Mouse (Mus musculus) midbrain, embryonic 16.5 days (tissue): ENCODE measurements around the gene Olfr104-ps. TPM values are rescaled to one million over a fixed set of nuclear protein-coding genes. Genes with fewer than 3 reads are reported as not detected.

ENCODE experiments used
- ATAC-seq: fragments of 200-750 bp; cut with Nextera tagmentation; 2 replicates; pipeline ENCODE4 v1.8.0; 2017; ENCODE audit warnings: moderate TSS enrichment
- H3K27ac ChIP-seq: fragments of 300-500 bp; sonication (generic); 2 replicates; pipeline ENCODE4 v1.5.1; 2014; ENCODE audit warnings: mild to moderate bottlenecking, low read length, mixed read lengths
- H3K27me3 ChIP-seq: fragments of 300-500 bp; sonication (generic); 2 replicates; pipeline ENCODE4 v1.6.1; 2014; ENCODE audit warnings: low read depth, low read length, mixed read lengths; ENCODE audit not compliant: control insufficient read depth, insufficient read depth
- H3K36me3 ChIP-seq: fragments of 300-500 bp; sonication (generic); 2 replicates; pipeline ENCODE4 v1.6.1; 2014; ENCODE audit warnings: mild to moderate bottlenecking, low read length, moderate library complexity, mixed read lengths; ENCODE audit not compliant: control insufficient read depth, insufficient read depth
- H3K4me1 ChIP-seq: fragments of 300-500 bp; sonication (generic); 2 replicates; pipeline ENCODE4 v1.6.1; 2014; ENCODE audit warnings: mild to moderate bottlenecking, low read length, mixed read lengths; ENCODE audit not compliant: control insufficient read depth, insufficient read depth
- H3K4me2 ChIP-seq: fragments of 300-500 bp; sonication (generic); 2 replicates; pipeline ENCODE4 v1.6.1; 2014; ENCODE audit warnings: mild to moderate bottlenecking, low read length, mixed read lengths
- H3K4me3 ChIP-seq: fragments of 300-500 bp; sonication (generic); 2 replicates; pipeline ENCODE4 v1.5.1; 2014; ENCODE audit warnings: low read depth, mild to moderate bottlenecking, low read length, moderate library complexity, mixed read lengths
- H3K9ac ChIP-seq: fragments of 300-500 bp; sonication (generic); 2 replicates; pipeline ENCODE4 v1.6.1; 2014; ENCODE audit warnings: low read depth, low read length, mixed read lengths
- H3K9me3 ChIP-seq: fragments of 300-500 bp; sonication (generic); replicated peaks from 2 replicates; pipeline ENCODE4 v1.6.1; 2014; ENCODE audit warnings: mild to moderate bottlenecking, low read length, mixed read lengths; ENCODE audit not compliant: control insufficient read depth, poor library complexity, severe bottlenecking
- WGBS: fragments of 180-500 bp; shearing (Covaris S2); extraction: QIAGEN DNeasy Blood & Tissue Kit; methylation state at CpG from one replicate; pipeline ENCODE4 v1.1.7; 2014; 5-methylcytosine and 5-hydroxymethylcytosine counted together
- polyA plus RNA-seq: library from polyadenylated mRNA; unstranded; fragments of >200 nt; fragmentation: Nextera tagmentation; extraction: Ambion mirVana; gene quantifications from 2 replicates; pipeline ENCODE4 v1.2.1, GENCODE M21; 2015

Olfr104-ps gene
- polyA plus RNA-seq = not detected in 2 replicates

GRCm38 (mm10) chr17:37359282-37359681, at the start of gene Olfr104-ps:
Gene Olfr104-ps (plus strand): TSS chr17:37359582.
- no peak within 1 kb of the TSS for H3K27ac ChIP-seq
- H3K36me3 ChIP-seq = no peaks in the 10 kb centered on the region
- H3K4me1 ChIP-seq = no peaks in the 10 kb centered on the region
- no peak for ATAC-seq
- H3K4me2 ChIP-seq = no peak within 1 kb of the TSS
- no peak within 1 kb of the TSS for H3K4me3 ChIP-seq
- no peak within 1 kb of the TSS for H3K9ac ChIP-seq
- H3K27me3 ChIP-seq = no peaks in the 10 kb centered on the region
- H3K9me3 ChIP-seq = no peaks in the 10 kb centered on the region

GRCm38 (mm10) chr17:37310146-37310699, 49.2 kb upstream of the Olfr104-ps start:
- Histone ChIP-seq H3K36me3 (no peaks in the 10 kb centered on the region), H3K4me1 (no peaks in the 10 kb centered on the region), H3K27me3 (no peaks in the 10 kb centered on the region), H3K9me3 (no peaks in the 10 kb centered on the region), H3K4me3 (no peak overlapping the region), H3K9ac (no peak overlapping the region), H3K4me2 (no peak overlapping the region), H3K27ac (no peak overlapping the region)
- 68% methylated on average over 2 of the region's 2 CpGs for WGBS
- no peak for ATAC-seq

GRCm38 (mm10) chr17:37316954-37317353, 42.4 kb upstream of the Olfr104-ps start, which contains the start of gene Olfr102:
Gene Olfr102 (minus strand): TSS chr17:37317054.
- H3K36me3 ChIP-seq = no peaks in the 10 kb centered on the region
- no peaks in the 10 kb centered on the region for H3K27me3 ChIP-seq
- no peak within 1 kb of the TSS for H3K27ac ChIP-seq
- no peak within 1 kb of the TSS for H3K4me3 ChIP-seq
- no peaks in the 10 kb centered on the region for H3K9me3 ChIP-seq
- no peak for ATAC-seq
- no peak within 1 kb of the TSS for H3K9ac ChIP-seq
- no peak within 1 kb of the TSS for H3K4me2 ChIP-seq
- H3K4me1 ChIP-seq = no peaks in the 10 kb centered on the region

- Histone ChIP-seq H3K9me3 (no peaks in the 10 kb centered on the region), H3K4me3 (no peak within 1 kb of the TSS), H3K36me3 (no peaks in the 10 kb centered on the region), H3K4me2 (no peak within 1 kb of the TSS), H3K27ac (no peak within 1 kb of the TSS), H3K27me3 (no peaks in the 10 kb centered on the region), H3K9ac (no peak within 1 kb of the TSS), H3K4me1 (no peaks in the 10 kb centered on the region)
- no peak for ATAC-seq
- WGBS = 86% methylated on average over 2 of the region's 2 CpGs
These were observed 19.8 kb upstream of the Olfr104-ps start, which contains the start of gene Olfr103 for GRCm38 (mm10) chr17:37339598-37339997. Gene Olfr103 (minus strand): TSS chr17:37339698.

GRCm38 (mm10) chr17:37378733-37379132, 19.4 kb downstream of the Olfr104-ps start, which contains the start of gene Olfr105-ps:
Gene Olfr105-ps (plus strand): TSS chr17:37379033.
- H3K27ac ChIP-seq = no peak within 1 kb of the TSS
- no peak within 1 kb of the TSS for H3K4me2 ChIP-seq
- no peaks in the 10 kb centered on the region for H3K27me3 ChIP-seq
- H3K4me3 ChIP-seq = no peak within 1 kb of the TSS
- H3K36me3 ChIP-seq = no peaks in the 10 kb centered on the region
- no peak for ATAC-seq
- no peak within 1 kb of the TSS for H3K9ac ChIP-seq
- H3K4me1 ChIP-seq = no peaks in the 10 kb centered on the region
- no peaks in the 10 kb centered on the region for H3K9me3 ChIP-seq

- 71% methylated on average over 1 of the region's 1 CpGs for WGBS
- Histone ChIP-seq H3K36me3 (no peaks in the 10 kb centered on the region), H3K4me1 (no peaks in the 10 kb centered on the region), H3K9ac (no peak within 1 kb of the TSS), H3K4me2 (no peak within 1 kb of the TSS), H3K27ac (no peak within 1 kb of the TSS), H3K9me3 (no peaks in the 10 kb centered on the region), H3K27me3 (no peaks in the 10 kb centered on the region), H3K4me3 (no peak within 1 kb of the TSS)
- ATAC-seq = no peak
These were observed 30.7 kb downstream of the Olfr104-ps start, which contains the start of gene Olfr106-ps for GRCm38 (mm10) chr17:37390093-37390492. Gene Olfr106-ps (plus strand): TSS chr17:37390393.

- no peak within 1 kb of the TSS for H3K9ac ChIP-seq
- no peaks in the 10 kb centered on the region for H3K4me1 ChIP-seq
- no peak within 1 kb of the TSS for H3K4me2 ChIP-seq
- no peaks in the 10 kb centered on the region for H3K36me3 ChIP-seq
- ATAC-seq = no peak
- no peaks in the 10 kb centered on the region for H3K27me3 ChIP-seq
- H3K9me3 ChIP-seq = no peaks in the 10 kb centered on the region
- H3K4me3 ChIP-seq = no peak within 1 kb of the TSS
- WGBS = 86% methylated on average over 3 of the region's 3 CpGs
- H3K27ac ChIP-seq = no peak within 1 kb of the TSS
These were observed 39.5 kb downstream of the Olfr104-ps start, which contains the start of gene Olfr107 for GRCm38 (mm10) chr17:37398926-37399325. Gene Olfr107 (plus strand): TSS chr17:37399226.

- Histone ChIP-seq H3K9me3 (no peaks in the 10 kb centered on the region), H3K36me3 (no peaks in the 10 kb centered on the region), H3K27me3 (no peaks in the 10 kb centered on the region), H3K4me1 (no peaks in the 10 kb centered on the region), H3K4me2 (no peak overlapping the region), H3K27ac (no peak overlapping the region), H3K9ac (no peak overlapping the region), H3K4me3 (no peak overlapping the region)
- ATAC-seq = no peak
These were observed 54.0 kb downstream of the Olfr104-ps start for GRCm38 (mm10) chr17:37413380-37413779.
